22 mouse cellular contexts compared by ENCODE assay signal in genomic region chr17:48363421-48363965, GRCm38 (mm10). TPM values are rescaled to one million over a fixed set of nuclear protein-coding genes. Genes with fewer than 3 reads are reported as not detected.
DNase-seq lines count a peak whose midpoint lies in the region; ATAC-seq and TF ChIP-seq lines count a peak whose summit lies in the region.
"Had no signal": no experiment of that assay in that cellular context is flagged by ENCODE, and none has a peak within 500 bp of the region (broad histone marks: within the 10 kb centered on the region; RNA-seq: fewer than 3 reads in every experiment).

No protein-coding gene starts in this region.

- no peaks in the 10 kb centered on the region for H3K36me3 ChIP-seq in heart, postnatal 0 days (replicated peaks; ENCODE audit: control insufficient read depth, insufficient read depth, low read length)
- no peaks in the 10 kb centered on the region for H3K36me3 ChIP-seq in liver, embryonic 15.5 days (replicated peaks)
- H3K36me3 ChIP-seq in kidney, embryonic 16.5 days (ENCODE audit: insufficient read depth, low read length) = no peaks in the 10 kb centered on the region
- H3K36me3 ChIP-seq: embryonic facial prominence, embryonic 15.5 days; heart, embryonic 12.5 days; hindbrain, embryonic 12.5 days; limb, embryonic 13.5 days; midbrain, embryonic 12.5 days; neural tube, embryonic 15.5 days; stomach, embryonic 15.5 days had no signal

- ATAC-seq in heart, postnatal 0 days (ENCODE audit: insufficient read depth, low read depth) = no peak
- ATAC-seq in liver, embryonic 15.5 days (ENCODE audit: insufficient read depth) = peak; percentile 23
- no peak for ATAC-seq in kidney, embryonic 16.5 days (ENCODE audit: low FRiP score, low TSS enrichment)
- ATAC-seq: intestine, postnatal 0 days had no signal

- H3K27me3 ChIP-seq in heart, postnatal 0 days (ENCODE audit: control insufficient read depth, insufficient read depth, low read length) = no peaks in the 10 kb centered on the region
- no peaks in the 10 kb centered on the region for H3K27me3 ChIP-seq in liver, embryonic 15.5 days
- H3K27me3 ChIP-seq in kidney, embryonic 16.5 days (ENCODE audit: insufficient read depth, low read length) = no peaks in the 10 kb centered on the region
- H3K27me3 ChIP-seq: embryonic facial prominence, embryonic 15.5 days; heart, embryonic 12.5 days; hindbrain, embryonic 12.5 days; limb, embryonic 13.5 days; midbrain, embryonic 12.5 days; neural tube, embryonic 15.5 days; stomach, embryonic 15.5 days had no signal

- no peak for TF ChIP-seq EP300 in heart, postnatal 0 days (IDR thresholded peaks at IDR 0.05; ENCODE audit: low read depth)

- no peak overlapping the region for H3K9ac ChIP-seq in heart, postnatal 0 days (replicated peaks; ENCODE audit: low read depth, low read length)
- H3K9ac ChIP-seq in liver, embryonic 15.5 days = no peak overlapping the region
- no peak overlapping the region for H3K9ac ChIP-seq in kidney, embryonic 16.5 days (replicated peaks; ENCODE audit: low read length)
- H3K9ac ChIP-seq: embryonic facial prominence, embryonic 15.5 days; heart, embryonic 12.5 days; hindbrain, embryonic 12.5 days; limb, embryonic 13.5 days; lung, embryonic 14.5 days; midbrain, embryonic 12.5 days; neural tube, embryonic 15.5 days; stomach, embryonic 15.5 days had no signal

- intact Hi-C loops in heart, postnatal 14 days (cut with DNase I) = no loop called here
- intact Hi-C loops in left cerebral cortex, postnatal 36 days (cut with DNase I) = no loop called here

- H3K4me1 ChIP-seq in heart, postnatal 0 days (ENCODE audit: control insufficient read depth, insufficient read depth) = peaks cover 18% of the 10 kb centered on the region
- peaks cover 40% of the 10 kb centered on the region for H3K4me1 ChIP-seq in liver, embryonic 15.5 days (replicated peaks)
- H3K4me1 ChIP-seq in kidney, embryonic 16.5 days (ENCODE audit: insufficient read depth, low read length) = no peaks in the 10 kb centered on the region
- H3K4me1 ChIP-seq: embryonic facial prominence, embryonic 15.5 days; hindbrain, embryonic 12.5 days; midbrain, embryonic 12.5 days; stomach, embryonic 15.5 days had no signal

- peak overlapping the region; percentile 13; the same call in 1 of the 2 replicates for H3K27ac ChIP-seq in heart, postnatal 0 days (ENCODE audit: low read depth)
- no peak overlapping the region for H3K27ac ChIP-seq in liver, embryonic 15.5 days (replicated peaks)
- no peak overlapping the region for H3K27ac ChIP-seq in kidney, embryonic 16.5 days (ENCODE audit: low read length)
- H3K27ac ChIP-seq: embryonic facial prominence, embryonic 15.5 days; hindbrain, embryonic 12.5 days; limb, embryonic 13.5 days; midbrain, embryonic 12.5 days; neural tube, embryonic 15.5 days; stomach, embryonic 15.5 days had no signal

- H3K4me2 ChIP-seq in heart, postnatal 0 days (ENCODE audit: low read depth, low read length) = no peak overlapping the region
- no peak overlapping the region for H3K4me2 ChIP-seq in liver, embryonic 15.5 days
- H3K4me2 ChIP-seq in kidney, embryonic 16.5 days (replicated peaks; ENCODE audit: low read depth, low read length) = no peak overlapping the region
- H3K4me2 ChIP-seq: embryonic facial prominence, embryonic 15.5 days; heart, embryonic 12.5 days; hindbrain, embryonic 12.5 days; limb, embryonic 13.5 days; lung, embryonic 14.5 days; midbrain, embryonic 12.5 days; neural tube, embryonic 15.5 days; stomach, embryonic 15.5 days had no signal

- no peak for TF ChIP-seq CTCF in heart, postnatal 0 days (IDR thresholded peaks at IDR 0.05; ENCODE audit: low read depth)

- 46% methylated on average over 6 of the region's 6 CpGs for WGBS in heart, postnatal 0 days
- 28% methylated on average over 6 of the region's 6 CpGs for WGBS in liver, embryonic 15.5 days (ENCODE audit: insufficient replicate concordance)
- WGBS in kidney, embryonic 16.5 days = 71% methylated on average over 6 of the region's 6 CpGs

- peak; percentile 81 for DNase-seq in heart, adult 11 months
- no peak for DNase-seq in heart, postnatal 14 days
- DNase-seq in heart, postnatal 0 days (ENCODE audit: low spot score) = no peak
- no peak for DNase-seq in heart, postnatal 4 days
- peak; percentile 49 for DNase-seq in NIH3T3 (ENCODE audit: low read depth)
- DNase-seq in left cerebral cortex, postnatal 36 days (ENCODE audit: low spot score in 2 of 2) = no peak
- DNase-seq: embryo, embryonic 11 days; gastrocnemius, postnatal 25 days; thymus, adult 2 months; thymus, postnatal 4 days had no signal

- H3K4me3 ChIP-seq in heart, postnatal 0 days (ENCODE audit: low read depth, low read length) = no peak overlapping the region
- no peak overlapping the region for H3K4me3 ChIP-seq in liver, embryonic 15.5 days (replicated peaks)
- no peak overlapping the region for H3K4me3 ChIP-seq in kidney, embryonic 16.5 days (ENCODE audit: low read length)
- H3K4me3 ChIP-seq: embryonic facial prominence, embryonic 15.5 days; heart, embryonic 12.5 days; hindbrain, embryonic 12.5 days; limb, embryonic 13.5 days; midbrain, embryonic 12.5 days; neural tube, embryonic 15.5 days; stomach, embryonic 15.5 days had no signal

- H3K9me3 ChIP-seq in heart, postnatal 0 days (replicated peaks; ENCODE audit: control insufficient read depth, low read length) = no peaks in the 10 kb centered on the region
- no peaks in the 10 kb centered on the region for H3K9me3 ChIP-seq in liver, embryonic 15.5 days (replicated peaks)
- H3K9me3 ChIP-seq in kidney, embryonic 16.5 days (ENCODE audit: low read length) = no peaks in the 10 kb centered on the region
- H3K9me3 ChIP-seq: embryonic facial prominence, embryonic 15.5 days; heart, embryonic 12.5 days; hindbrain, embryonic 12.5 days; limb, embryonic 13.5 days; midbrain, embryonic 12.5 days; neural tube, embryonic 15.5 days; stomach, embryonic 15.5 days had no signal

RNA-seq across cellular contexts. Expression of gene Treml1, which starts 3.8 kb away (rescaled TPM):
- under 1 TPM; 0.22 to 0.29 TPM for total RNA-seq in heart, postnatal 14 days (2021)
- total RNA-seq in heart, postnatal 0 days (2014; rRNA removed; ENCODE audit: low replicate concordance) = 2.9 TPM in 1 of 2 replicates, not detected in the other
- polyA plus RNA-seq in heart, postnatal 0 days (2015; fragmentation: Nextera tagmentation; extraction: Ambion mirVana) = 0.44 and 0.57 TPM in 2 replicates
- under 1 TPM; 0.20 to 0.31 TPM for total RNA-seq in heart, postnatal 4 days (2021)
- polyA plus RNA-seq in liver, embryonic 15.5 days (2015; fragmentation: Nextera tagmentation; extraction: Ambion mirVana) = 15.8 and 18.3 TPM in 2 replicates
- under 1 TPM; 0.54 to 0.82 TPM for total RNA-seq in left cerebral cortex, postnatal 36 days (2021)
- 0.59 and 0.66 TPM in 2 replicates for polyA plus RNA-seq in kidney, embryonic 16.5 days (2015; fragmentation: Nextera tagmentation; extraction: Ambion mirVana)

RNA-seq across cellular contexts. Expression of gene Trem2, which starts 17.3 kb away (rescaled TPM):
- 1 to 10 TPM; 1.9 to 2.5 TPM for total RNA-seq in heart, postnatal 14 days (2021)
- 1.2 and 3.5 TPM in 2 replicates for total RNA-seq in heart, postnatal 0 days (2014; rRNA removed; ENCODE audit: low replicate concordance)
- 2.7 and 3.5 TPM in 2 replicates for polyA plus RNA-seq in heart, postnatal 0 days (2015; fragmentation: Nextera tagmentation; extraction: Ambion mirVana)
- total RNA-seq in heart, postnatal 4 days (2021) = 1 to 10 TPM; 1.4 to 2.1 TPM
- 3.6 and 4.1 TPM in 2 replicates for polyA plus RNA-seq in liver, embryonic 15.5 days (2015; fragmentation: Nextera tagmentation; extraction: Ambion mirVana)
- total RNA-seq in left cerebral cortex, postnatal 36 days (2021) = 10 to 100 TPM in 1 of 2 experiments, 1 to 10 TPM in 1; 7.8 to 13.0 TPM
- 1.8 and 2.4 TPM in 2 replicates for polyA plus RNA-seq in kidney, embryonic 16.5 days (2015; fragmentation: Nextera tagmentation; extraction: Ambion mirVana)

RNA-seq across cellular contexts. Expression of gene Nfya, which starts 46.2 kb away (rescaled TPM):
- 10 to 100 TPM; 24.3 to 26.5 TPM for total RNA-seq in heart, postnatal 14 days (2021)
- 19.0 and 27.4 TPM in 2 replicates for total RNA-seq in heart, postnatal 0 days (2014; rRNA removed; ENCODE audit: low replicate concordance)
- polyA plus RNA-seq in heart, postnatal 0 days (2015; fragmentation: Nextera tagmentation; extraction: Ambion mirVana) = 4.7 and 5.5 TPM in 2 replicates
- 10 to 100 TPM; 29.0 to 33.2 TPM for total RNA-seq in heart, postnatal 4 days (2021)
- polyA plus RNA-seq in liver, embryonic 15.5 days (2015; fragmentation: Nextera tagmentation; extraction: Ambion mirVana) = 8.0 TPM in 2 replicates
- total RNA-seq in left cerebral cortex, postnatal 36 days (2021) = 10 to 100 TPM; 25.4 to 27.9 TPM
- polyA plus RNA-seq in kidney, embryonic 16.5 days (2015; fragmentation: Nextera tagmentation; extraction: Ambion mirVana) = 16.6 and 18.9 TPM in 2 replicates

RNA-seq across cellular contexts. Expression of gene Oard1, which starts 46.3 kb away (rescaled TPM):
- total RNA-seq in heart, postnatal 14 days (2021) = 10 to 100 TPM; 10.7 to 12.9 TPM
- 7.1 and 12.9 TPM in 2 replicates for total RNA-seq in heart, postnatal 0 days (2014; rRNA removed; ENCODE audit: low replicate concordance)
- 30.3 and 31.4 TPM in 2 replicates for polyA plus RNA-seq in heart, postnatal 0 days (2015; fragmentation: Nextera tagmentation; extraction: Ambion mirVana)
- 10 to 100 TPM; 14.5 to 14.6 TPM for total RNA-seq in heart, postnatal 4 days (2021)
- 42.8 and 44.0 TPM in 2 replicates for polyA plus RNA-seq in liver, embryonic 15.5 days (2015; fragmentation: Nextera tagmentation; extraction: Ambion mirVana)
- total RNA-seq in left cerebral cortex, postnatal 36 days (2021) = 10 to 100 TPM; 10.9 to 13.0 TPM
- polyA plus RNA-seq in kidney, embryonic 16.5 days (2015; fragmentation: Nextera tagmentation; extraction: Ambion mirVana) = 70.2 and 77.9 TPM in 2 replicates

RNA-seq across cellular contexts. Expression of gene B430306N03Rik, which starts 47.6 kb away (rescaled TPM):
- under 1 TPM; 0.10 to 0.20 TPM for total RNA-seq in heart, postnatal 14 days (2021)
- total RNA-seq in heart, postnatal 0 days (2014; rRNA removed; ENCODE audit: low replicate concordance) = 0.23 and 0.31 TPM in 2 replicates
- polyA plus RNA-seq in heart, postnatal 0 days (2015; fragmentation: Nextera tagmentation; extraction: Ambion mirVana) = 0.16 and 0.18 TPM in 2 replicates
- total RNA-seq in heart, postnatal 4 days (2021) = under 1 TPM; 0.10 to 0.25 TPM
- polyA plus RNA-seq in liver, embryonic 15.5 days (2015; fragmentation: Nextera tagmentation; extraction: Ambion mirVana) = 3.9 and 4.3 TPM in 2 replicates
- total RNA-seq in left cerebral cortex, postnatal 36 days (2021) = under 1 TPM in 1 of 2 experiments, not detected in 1; 0.07 TPM
- polyA plus RNA-seq in kidney, embryonic 16.5 days (2015; fragmentation: Nextera tagmentation; extraction: Ambion mirVana) = 0.17 and 0.25 TPM in 2 replicates
- total RNA-seq: gastrocnemius, postnatal 25 days had no signal
- polyA plus RNA-seq: forebrain, embryonic 14.5 days; hindbrain, embryonic 12.5 days had no signal

Comparison
In these comparisons a context has a peak if more than half of its experiments do, and no peak if none do; other contexts are left out.
1. DNase-seq: peak in heart, adult 11 months (single experiment) and NIH3T3 (single experiment); none in heart, postnatal 14 days (0 of 2), heart, postnatal 0 days (single experiment), heart, postnatal 4 days (single experiment) and left cerebral cortex, postnatal 36 days (0 of 2).